Mouse (Mus musculus): ENCODE data around the gene Utrn.

DNA sequence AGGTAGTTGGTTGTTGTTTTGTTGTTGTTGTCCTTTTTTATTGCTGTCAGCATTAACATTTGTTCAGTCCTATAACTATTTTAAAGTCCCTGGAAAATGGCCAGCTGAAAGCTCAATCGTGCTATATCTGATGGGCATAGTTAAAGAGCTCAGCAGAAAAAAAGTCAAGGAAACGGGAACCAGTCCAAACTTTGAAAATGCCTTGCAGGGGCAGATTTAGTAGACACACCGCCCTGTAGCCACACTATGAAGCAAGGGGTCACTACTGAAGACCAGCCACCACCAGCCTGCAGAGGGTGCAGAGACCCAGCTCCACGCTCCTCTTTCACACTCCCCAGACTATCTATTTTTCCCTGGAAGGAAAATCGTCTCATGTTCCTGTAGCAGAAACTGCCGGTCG, 167.5 kb downstream of the Utrn start:
- no peak for TF ChIP-seq CTCF (IDR thresholded peaks at IDR 0.05; ENCODE audit: extremely low read depth, insufficient read depth, insufficient read length, insufficient replicate concordance)
- TF ChIP-seq POLR2A (IDR thresholded peaks at IDR 0.05; ENCODE audit: low read depth, low read length): no peak

All from spleen, adult 2 months (tissue).